Mouse (Mus musculus): ENCODE data around the gene Stxbp6.

The Stxbp6 gene

GRCm38 (mm10) chr12:44804213-44804612 lies 270.3 kb downstream of the Stxbp6 start:
- DNase-seq (ENCODE audit: low spot score in 2 of 2) = no peak
